Mouse (Mus musculus) intestine, embryonic 14.5 days (tissue): Measurements from ENCODE around the gene Mllt3. TPM values are rescaled to one million over a fixed set of nuclear protein-coding genes. Genes with fewer than 3 reads are reported as not detected.

ENCODE experiments used
- ATAC-seq: fragments of 200-750 bp; cut with Nextera tagmentation; replicated peaks from 2 replicates; pipeline ENCODE4 v1.8.0; 2017; ENCODE audit warnings: low read depth, moderate number of reproducible peaks, moderate TSS enrichment, moderate library complexity; ENCODE audit not compliant: low FRiP score, low TSS enrichment
- DNase-seq: peaks from one replicate; pipeline ENCODE4 v3.0.0-alpha.2; 2018; ENCODE audit warnings: low spot score
- H3K27ac ChIP-seq: fragments of 300-500 bp; sonication (generic); 2 replicates; pipeline ENCODE4 v1.5.1; 2014; ENCODE audit warnings: low read depth, mild to moderate bottlenecking, control low read depth
- H3K27me3 ChIP-seq: fragments of 300-500 bp; sonication (generic); replicated peaks from 2 replicates; pipeline ENCODE4 v1.6.1; 2014; ENCODE audit warnings: low read length, control low read depth; ENCODE audit not compliant: control insufficient read depth, insufficient read depth
- H3K36me3 ChIP-seq: fragments of 300-500 bp; sonication (generic); 2 replicates; pipeline ENCODE4 v1.6.1; 2014; ENCODE audit warnings: low read length, control low read depth; ENCODE audit not compliant: control insufficient read depth, insufficient read depth
- H3K4me1 ChIP-seq: fragments of 300-500 bp; sonication (generic); replicated peaks from 2 replicates; pipeline ENCODE4 v1.6.1; 2014; ENCODE audit warnings: low read length, control low read depth, mixed read lengths; ENCODE audit not compliant: control insufficient read depth, insufficient read depth
- H3K4me2 ChIP-seq: fragments of 300-500 bp; sonication (generic); 2 replicates; pipeline ENCODE4 v1.6.1; 2014; ENCODE audit warnings: low read length
- H3K4me3 ChIP-seq: fragments of 300-500 bp; sonication (generic); 2 replicates; pipeline ENCODE4 v1.5.1; 2014; ENCODE audit warnings: low read depth, low read length, control low read depth, mixed read lengths
- H3K9ac ChIP-seq: fragments of 300-500 bp; sonication (generic); 2 replicates; pipeline ENCODE4 v1.6.1; 2014; ENCODE audit warnings: mild to moderate bottlenecking, low read length
- H3K9me3 ChIP-seq: fragments of 300-500 bp; sonication (generic); 2 replicates; pipeline ENCODE4 v1.6.1; 2016; ENCODE audit warnings: low read length, control low read depth; ENCODE audit not compliant: control insufficient read depth
- WGBS: fragments of 180-500 bp; shearing (Covaris S2); extraction: QIAGEN DNeasy Blood & Tissue Kit; methylation state at CpG from one replicate; pipeline ENCODE4 v1.1.7; 2014; 5-methylcytosine and 5-hydroxymethylcytosine counted together
- polyA plus RNA-seq: library from polyadenylated mRNA; unstranded; fragments of >200 nt; fragmentation: Nextera tagmentation; extraction: Ambion mirVana; gene quantifications from 2 replicates; pipeline ENCODE4 v1.2.1, GENCODE M21; 2014

Gene Mllt3
- polyA plus RNA-seq, 1 experiment from 2014 or later = 31.5 TPM

- Histone ChIP-seq H3K4me1 (no peaks in the 10 kb centered on the region), H3K4me3 (no peak overlapping the region), H3K36me3 (peaks cover 17% of the 10 kb centered on the region), H3K27ac (no peak overlapping the region), H3K27me3 (no peaks in the 10 kb centered on the region), H3K4me2 (no peak overlapping the region), H3K9me3 (no peaks in the 10 kb centered on the region), H3K9ac (no peak overlapping the region)
- ATAC-seq (no peak), DNase-seq (no peak)
- WGBS = 70% methylated on average over 5 of the region's 5 CpGs
These were observed 240.7 kb downstream of the Mllt3 start for GRCm38 (mm10) chr4:87792511-87792910.

- peaks cover 17% of the 10 kb centered on the region for H3K36me3 ChIP-seq
- DNase-seq = no peak
- no peak overlapping the region for H3K27ac ChIP-seq
- H3K4me1 ChIP-seq = peaks cover 7% of the 10 kb centered on the region; the same call in 1 of the 2 replicates
- H3K9me3 ChIP-seq = no peaks in the 10 kb centered on the region
- no peak overlapping the region for H3K9ac ChIP-seq
- no peak for ATAC-seq
- no peak overlapping the region for H3K4me3 ChIP-seq
- no peak overlapping the region for H3K4me2 ChIP-seq
- H3K27me3 ChIP-seq = no peaks in the 10 kb centered on the region
- WGBS = 94% methylated on average over 7 of the region's 7 CpGs
These were observed 243.7 kb downstream of the Mllt3 start for GRCm38 (mm10) chr4:87789446-87789845.

- H3K27ac ChIP-seq = no peak overlapping the region
- no peak overlapping the region for H3K9ac ChIP-seq
- DNase-seq (peak; percentile 58), ATAC-seq (no peak)
- no peak overlapping the region for H3K4me3 ChIP-seq
- H3K4me2 ChIP-seq = no peak overlapping the region
- 73% methylated on average over 8 of the region's 8 CpGs for WGBS
- H3K4me1 ChIP-seq = peaks cover 7% of the 10 kb centered on the region; the same call in 1 of the 2 replicates
- H3K9me3 ChIP-seq = no peaks in the 10 kb centered on the region
- H3K36me3 ChIP-seq = peaks cover 17% of the 10 kb centered on the region
- H3K27me3 ChIP-seq = no peaks in the 10 kb centered on the region
These were observed 244.5 kb downstream of the Mllt3 start for GRCm38 (mm10) chr4:87788691-87789090.

GRCm38 (mm10) chr4:87785132-87786074 lies 247.8 kb downstream of the Mllt3 start:
- Histone ChIP-seq H3K4me1 (peaks cover 7% of the 10 kb centered on the region; the same call in 1 of the 2 replicates), H3K27me3 (no peaks in the 10 kb centered on the region), H3K36me3 (0 out of 2 replicates have a peak, but pooled peaks cover 18% of the 10 kb centered on the region), H3K9ac (no peak overlapping the region), H3K9me3 (no peaks in the 10 kb centered on the region), H3K4me3 (no peak overlapping the region), H3K4me2 (no peak overlapping the region), H3K27ac (no peak overlapping the region)
- no peak for DNase-seq
- peak; percentile 27; the same call in 1 of the 2 replicates for ATAC-seq
- 22% methylated on average over 12 of the region's 12 CpGs for WGBS

GRCm38 (mm10) chr4:87783809-87784208 lies 249.4 kb downstream of the Mllt3 start:
- no peak overlapping the region for H3K9ac ChIP-seq
- DNase-seq (no peak), ATAC-seq (no peak)
- no peak overlapping the region for H3K4me2 ChIP-seq
- H3K4me3 ChIP-seq = no peak overlapping the region
- no peaks in the 10 kb centered on the region for H3K9me3 ChIP-seq
- H3K27ac ChIP-seq = no peak overlapping the region
- peaks cover 7% of the 10 kb centered on the region; the same call in 1 of the 2 replicates for H3K4me1 ChIP-seq
- H3K27me3 ChIP-seq = no peaks in the 10 kb centered on the region
- 88% methylated on average over 2 of the region's 2 CpGs for WGBS
- 0 out of 2 replicates have a peak, but pooled peaks cover 12% of the 10 kb centered on the region for H3K36me3 ChIP-seq

GRCm38 (mm10) chr4:87781971-87782370 lies 251.2 kb downstream of the Mllt3 start:
- Histone ChIP-seq H3K27ac (no peak overlapping the region), H3K9ac (no peak overlapping the region), H3K4me2 (no peak overlapping the region), H3K27me3 (no peaks in the 10 kb centered on the region), H3K4me3 (no peak overlapping the region), H3K4me1 (peaks cover 7% of the 10 kb centered on the region; the same call in 1 of the 2 replicates), H3K36me3 (0 out of 2 replicates have a peak, but pooled peaks cover 12% of the 10 kb centered on the region), H3K9me3 (no peaks in the 10 kb centered on the region)
- ATAC-seq = no peak
- 96% methylated on average over 5 of the region's 5 CpGs for WGBS
- no peak for DNase-seq

GRCm38 (mm10) chr4:87775721-87776120 lies 257.4 kb downstream of the Mllt3 start:
- Histone ChIP-seq H3K27ac (no peak overlapping the region), H3K4me3 (no peak overlapping the region), H3K9ac (no peak overlapping the region), H3K4me2 (no peak overlapping the region), H3K9me3 (no peaks in the 10 kb centered on the region), H3K36me3 (peaks cover 14% of the 10 kb centered on the region; the same call in 1 of the 2 replicates), H3K4me1 (no peaks in the 10 kb centered on the region), H3K27me3 (no peaks in the 10 kb centered on the region)
- 83% methylated on average over 2 of the region's 2 CpGs for whole genome bisulfite sequencing
- ATAC-seq = no peak
- DNase-seq = no peak

- ATAC-seq = no peak
- peaks cover 14% of the 10 kb centered on the region; the same call in 1 of the 2 replicates for H3K36me3 ChIP-seq
- no peak overlapping the region for H3K4me3 ChIP-seq
- WGBS = 69% methylated on average over 4 of the region's 4 CpGs
- no peaks in the 10 kb centered on the region for H3K4me1 ChIP-seq
- H3K4me2 ChIP-seq = no peak overlapping the region
- H3K9ac ChIP-seq = no peak overlapping the region
- no peak overlapping the region for H3K27ac ChIP-seq
- no peak for DNase-seq
- H3K27me3 ChIP-seq = no peaks in the 10 kb centered on the region
- H3K9me3 ChIP-seq = no peaks in the 10 kb centered on the region
These were observed 258.6 kb downstream of the Mllt3 start for GRCm38 (mm10) chr4:87774515-87774914.
